Mouse (Mus musculus): ENCODE data around the gene Zfp277.

The Zfp277 gene

DNA sequence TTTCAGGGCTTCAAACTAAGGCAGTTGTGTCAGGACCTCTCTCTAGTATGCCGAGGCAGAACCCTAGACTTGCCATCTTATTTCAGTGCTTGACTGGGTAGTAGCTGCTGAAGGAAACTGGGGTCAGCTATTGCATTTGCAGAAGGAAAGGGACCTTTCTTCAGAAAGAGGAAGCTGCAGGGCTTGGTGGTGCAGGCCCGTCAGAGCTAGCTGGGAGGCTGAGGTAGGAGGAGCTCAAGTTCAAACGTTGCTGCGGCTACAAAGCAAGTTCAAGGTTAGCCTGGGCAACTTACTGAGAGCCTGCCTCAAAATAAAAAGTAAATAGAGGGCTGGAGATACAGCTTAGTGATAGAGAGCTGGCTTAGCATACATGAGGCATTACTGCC is 66.2 kb downstream of the Zfp277 start:
- DNase-seq (ENCODE audit: extremely low spot score, low spot score) = no peak

DNA sequence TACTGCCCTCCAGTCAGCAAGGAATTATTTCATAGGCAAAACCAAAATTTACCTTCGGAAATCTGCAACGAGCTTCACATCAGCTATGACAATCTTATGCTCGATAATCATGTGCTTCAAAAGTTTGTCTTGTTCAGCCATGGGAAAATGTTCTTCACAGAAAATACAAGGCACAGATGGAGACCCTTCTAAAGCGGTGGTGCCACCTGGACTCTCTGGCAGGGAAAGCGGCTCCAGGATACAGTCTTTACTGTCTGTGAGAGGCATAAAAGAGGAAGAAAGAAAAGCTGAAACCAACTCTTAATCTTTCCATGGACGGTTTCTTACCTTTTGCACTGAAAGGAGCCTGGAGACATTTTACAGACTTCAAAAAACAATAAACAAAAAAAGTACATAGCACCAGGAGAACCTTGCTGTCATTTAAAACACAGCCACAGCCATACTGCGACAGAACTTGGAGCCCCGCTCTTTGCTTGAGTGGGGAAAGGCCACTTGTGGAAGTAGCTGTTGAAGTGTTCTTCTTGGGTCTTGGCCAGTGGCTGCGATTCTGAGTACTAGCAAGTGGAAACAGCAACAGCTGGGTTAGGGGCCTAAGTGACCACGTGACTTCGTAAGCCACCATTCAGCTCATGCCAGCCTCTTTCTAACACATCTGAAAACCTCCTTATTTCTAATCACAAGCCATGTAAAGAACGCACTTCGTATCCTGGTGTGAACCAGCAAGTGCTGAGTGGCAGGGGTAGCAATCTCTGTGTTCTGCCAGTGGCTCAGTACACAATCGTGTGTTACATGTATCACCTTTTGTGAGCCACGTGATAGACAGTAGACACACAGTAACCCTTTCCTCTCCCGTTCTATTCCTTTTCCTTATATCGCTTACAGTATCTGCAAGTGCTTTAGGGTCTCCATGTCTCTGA is 66.8 kb downstream of the Zfp277 start:
- DNase-seq (ENCODE audit: extremely low spot score, low spot score) = no peak

DNA sequence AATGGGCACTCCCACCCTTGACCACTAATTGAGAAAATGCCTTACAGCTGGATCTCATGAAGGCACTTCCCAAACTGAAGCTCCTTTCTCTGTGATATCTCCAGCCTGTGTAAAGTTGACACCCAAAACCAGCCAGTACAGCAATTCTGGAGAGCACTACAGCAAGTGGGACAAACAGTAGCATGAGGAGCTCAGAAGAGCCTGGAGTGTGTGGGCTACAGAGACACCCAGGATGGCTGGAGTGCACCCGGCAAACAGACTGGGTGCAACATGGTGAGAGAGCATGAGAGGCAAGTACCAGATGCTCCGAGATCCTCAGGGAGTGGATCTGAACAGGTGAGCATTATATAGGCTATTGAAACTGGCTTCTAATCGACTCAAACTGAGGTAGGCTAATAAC is 93.8 kb downstream of the Zfp277 start:
- DNase-seq (ENCODE audit: extremely low spot score, low spot score) = no peak

DNA sequence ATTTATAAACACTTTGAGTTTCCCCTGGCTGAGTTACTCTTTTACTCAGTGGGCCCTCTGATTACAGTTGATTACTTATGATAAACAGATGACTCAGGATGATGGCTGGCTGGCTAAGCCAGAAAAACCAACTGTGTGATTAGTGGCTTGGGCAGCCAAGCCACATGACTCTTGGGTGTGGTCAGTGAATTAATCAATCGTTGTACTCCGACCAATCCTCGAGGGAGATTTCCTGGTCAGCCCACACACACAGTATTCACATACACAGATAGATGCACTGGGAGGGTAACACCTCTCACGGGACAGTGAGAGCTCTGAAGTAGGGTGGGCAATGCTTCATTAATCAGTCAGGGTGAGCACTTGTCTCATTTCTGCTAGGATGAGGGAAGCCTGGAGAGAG is 97.5 kb downstream of the Zfp277 start:
- DNase-seq (ENCODE audit: extremely low spot score, low spot score) = no peak

DNA sequence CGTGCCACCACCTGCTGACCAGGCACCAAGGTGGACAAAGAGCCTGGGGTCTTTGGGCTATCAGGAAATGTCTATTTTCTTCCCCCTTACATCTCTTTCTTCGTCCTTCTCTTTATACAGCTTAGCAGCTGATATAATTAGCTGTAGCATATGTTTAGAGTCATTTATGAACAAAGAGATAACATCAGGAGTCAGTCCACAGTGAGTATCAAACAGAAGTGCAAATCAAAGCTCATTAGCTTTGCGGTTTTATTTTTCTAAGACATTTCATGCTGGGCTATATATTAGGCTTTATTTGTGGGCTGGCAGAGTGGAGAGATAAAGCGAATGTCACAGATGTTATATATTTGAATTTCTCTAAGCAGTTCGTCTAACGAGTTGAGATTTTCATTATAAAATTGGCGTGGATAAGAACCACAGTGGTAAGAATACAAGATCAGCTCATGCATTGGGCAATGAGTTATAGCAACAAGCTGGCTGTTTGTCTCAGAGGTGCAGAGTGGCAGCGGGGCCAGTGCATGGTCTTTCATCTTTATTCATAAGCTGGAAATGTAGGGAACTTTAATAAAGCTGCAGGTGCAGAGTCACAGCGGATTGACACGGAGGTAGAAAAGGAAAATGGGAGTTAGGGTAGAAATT is 98.5 kb downstream of the Zfp277 start:
- no peak for DNase-seq (ENCODE audit: extremely low spot score, low spot score)

DNA sequence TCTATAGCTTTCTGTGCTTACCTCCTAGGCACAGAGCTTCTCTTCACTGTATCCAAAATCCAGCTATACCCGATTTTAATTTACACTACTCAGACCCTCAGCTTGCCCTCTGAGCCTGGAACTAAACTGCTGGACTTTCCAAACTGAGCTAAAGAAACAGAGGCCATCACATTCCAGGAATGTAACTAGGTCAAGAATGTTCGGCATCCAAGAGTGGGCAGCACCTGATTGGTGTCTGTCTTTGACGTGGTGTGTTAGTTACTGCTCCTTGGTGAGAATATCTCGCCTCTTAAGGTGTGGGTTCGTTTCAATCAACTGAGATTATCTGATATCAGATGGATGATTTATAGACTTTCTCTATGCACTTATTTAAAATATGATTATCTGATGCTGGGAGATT is 104.3 kb downstream of the Zfp277 start:
- no peak for DNase-seq (ENCODE audit: extremely low spot score, low spot score)

DNA sequence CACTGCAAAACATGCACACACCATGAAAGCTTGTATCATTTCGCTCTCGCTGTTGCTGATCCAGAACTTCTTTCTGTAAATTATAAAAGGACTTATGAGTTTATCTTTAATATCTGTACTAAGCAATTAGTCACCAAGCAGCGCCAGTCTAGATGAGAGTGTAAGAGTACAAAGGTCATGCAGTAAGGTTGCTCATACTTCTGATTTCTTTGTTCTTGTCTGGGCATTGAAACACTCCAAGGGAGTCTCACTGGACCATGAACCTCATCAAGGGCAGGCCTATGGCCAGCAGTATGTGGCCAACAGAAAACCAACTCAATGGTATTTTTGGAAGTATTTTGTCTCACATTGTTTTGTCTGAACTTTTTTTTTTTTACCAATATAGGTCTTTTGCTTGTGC is 110.4 kb downstream of the Zfp277 start:
- DNase-seq (ENCODE audit: extremely low spot score, low spot score) = no peak

DNA sequence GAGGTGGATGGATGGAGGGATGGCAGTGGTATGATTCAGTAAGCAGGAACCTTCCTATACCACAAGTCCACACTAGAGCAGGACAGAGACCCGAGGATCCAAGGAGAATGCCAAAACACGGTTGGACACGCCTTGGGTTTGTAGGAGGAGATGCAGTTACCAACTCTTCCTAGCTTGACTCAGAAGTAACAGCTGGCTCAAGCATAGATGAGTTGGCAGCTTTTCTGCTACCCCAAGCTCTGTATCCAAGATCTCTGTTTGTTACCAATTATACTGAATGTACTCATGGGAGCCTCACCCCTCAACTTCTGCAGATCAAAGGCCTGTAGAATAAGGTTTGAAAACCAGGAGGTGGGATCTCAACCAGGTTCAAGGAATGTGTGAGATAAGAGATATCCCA is 114.2 kb downstream of the Zfp277 start:
- DNase-seq (ENCODE audit: extremely low spot score, low spot score) = no peak

DNA sequence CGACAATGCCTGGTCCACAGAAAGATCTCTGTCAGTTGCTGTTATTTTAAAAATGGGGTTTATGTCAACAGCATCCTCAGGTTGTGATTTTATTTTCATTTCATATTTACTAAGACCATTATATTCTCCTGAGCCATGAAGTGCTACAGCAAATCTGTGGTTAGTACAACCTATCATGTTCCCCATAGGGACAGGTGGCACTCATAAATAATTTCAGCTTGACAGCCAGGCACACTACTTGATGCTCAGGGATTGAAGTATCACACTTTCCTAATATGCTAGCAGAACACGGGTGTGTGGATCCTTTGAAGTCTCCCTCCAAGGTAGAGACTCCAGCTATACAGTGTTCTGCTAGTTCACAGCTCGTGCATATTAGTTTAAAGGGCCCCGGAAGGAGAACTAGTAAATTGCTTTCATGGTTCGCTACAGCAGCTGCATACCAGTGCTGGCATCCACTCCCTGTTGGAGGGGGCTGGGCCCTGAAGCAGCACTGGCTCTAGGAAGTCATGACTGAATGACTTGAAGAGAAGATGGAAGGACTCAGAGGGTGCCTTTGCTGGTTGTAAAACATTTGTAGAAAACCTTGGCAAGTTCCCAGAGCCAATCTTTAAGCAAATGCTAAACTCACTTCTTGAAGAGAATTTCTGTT is 118.6 kb downstream of the Zfp277 start:
- DNase-seq (ENCODE audit: extremely low spot score, low spot score) = no peak

DNA sequence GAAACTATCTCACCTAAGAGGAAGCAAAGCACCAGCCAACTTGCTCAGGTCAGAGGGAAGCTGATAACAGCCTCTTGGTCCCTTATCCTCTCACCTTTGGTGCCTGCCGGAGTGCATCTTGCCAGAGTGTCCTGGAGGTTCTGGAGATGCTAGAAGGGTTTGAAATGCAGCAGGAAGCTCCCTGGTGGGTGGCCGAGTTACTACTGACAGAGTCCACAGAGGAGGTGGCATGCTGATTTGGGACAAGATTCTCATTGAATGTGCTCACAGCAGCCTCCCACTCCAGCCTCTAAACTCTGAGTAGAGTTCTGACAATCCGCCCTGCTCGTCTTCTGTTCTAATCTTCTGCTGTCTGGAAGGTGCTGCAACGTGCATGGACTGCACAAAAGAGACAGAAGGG is 120.1 kb downstream of the Zfp277 start:
- DNase-seq (ENCODE audit: extremely low spot score, low spot score) = no peak

DNA sequence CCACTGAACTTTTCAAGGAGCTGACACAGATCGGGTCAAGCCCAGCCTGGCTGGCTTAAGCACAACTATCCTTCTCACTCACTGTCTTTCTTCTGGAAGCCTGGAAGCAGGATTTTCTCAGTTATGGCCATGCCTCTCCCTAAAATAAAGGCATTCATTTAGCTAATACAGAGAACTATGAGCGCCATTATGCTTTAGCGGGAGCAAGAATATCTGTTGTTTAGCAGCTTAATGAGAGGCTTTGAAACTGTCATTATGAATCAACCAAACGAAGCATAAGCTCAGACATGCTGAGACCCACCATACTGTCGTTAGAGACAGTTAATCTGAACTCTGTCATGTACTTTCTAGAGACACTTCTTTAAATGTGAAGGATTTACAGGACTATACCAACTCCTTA is 120.9 kb downstream of the Zfp277 start:
- DNase-seq (ENCODE audit: extremely low spot score, low spot score) = no peak

DNA sequence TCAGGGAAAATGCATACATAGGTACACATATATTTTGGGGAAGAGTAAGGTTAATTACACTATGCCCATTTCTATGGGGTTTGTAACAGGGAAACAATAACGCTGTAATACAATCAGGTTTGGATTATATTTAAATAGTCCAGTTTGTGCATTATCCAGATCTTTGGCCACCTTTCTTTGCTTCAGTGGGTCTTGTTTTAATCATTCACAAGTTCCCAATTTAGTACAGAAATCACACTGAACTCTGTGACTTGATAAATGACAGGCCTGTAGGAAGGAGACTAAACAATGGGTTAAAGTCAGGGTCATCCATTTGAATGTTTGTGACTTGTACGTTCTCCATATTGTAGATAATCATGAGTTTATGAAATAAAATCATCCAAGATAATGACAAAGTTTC is 130.6 kb downstream of the Zfp277 start:
- no peak for DNase-seq (ENCODE audit: extremely low spot score, low spot score)

DNA sequence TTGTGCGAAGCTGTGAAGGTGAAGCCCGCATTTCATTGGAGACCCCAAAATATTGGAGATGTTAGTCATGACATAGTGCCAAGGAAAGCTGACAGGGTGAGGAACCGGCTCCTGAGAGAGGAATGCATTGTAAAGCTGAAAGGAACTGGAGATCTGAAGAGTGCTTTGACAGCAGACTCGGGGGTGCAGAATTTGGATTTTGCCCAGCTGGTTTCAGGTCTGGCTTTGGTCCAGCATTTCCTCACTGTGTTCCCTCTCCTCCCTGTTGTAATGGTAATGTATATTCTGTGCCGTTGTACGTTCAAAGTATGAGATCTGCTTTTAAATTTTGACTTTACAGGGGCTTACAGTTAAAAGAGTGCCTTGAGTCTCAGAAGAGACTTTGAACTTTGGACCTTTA is 141.7 kb downstream of the Zfp277 start:
- no peak for DNase-seq (ENCODE audit: extremely low spot score, low spot score)

DNA sequence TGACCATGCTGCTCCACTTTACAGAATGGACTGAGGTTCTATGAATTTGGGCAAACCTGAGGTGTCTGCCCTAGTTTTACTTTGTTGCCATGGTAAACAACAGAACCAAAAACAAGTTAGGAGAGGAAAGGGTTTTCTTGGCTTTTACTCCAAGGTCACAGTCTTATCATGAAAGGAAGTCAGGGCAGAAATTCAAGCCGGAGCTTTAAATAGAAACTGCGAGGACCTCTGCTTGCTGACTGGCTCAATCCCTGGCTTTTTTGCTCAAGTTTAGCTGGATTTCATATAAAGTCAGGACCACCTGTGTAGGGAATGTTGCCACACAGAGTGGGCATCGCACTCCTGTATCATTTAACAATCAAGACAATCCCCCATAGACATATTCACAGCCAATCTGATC is 147.1 kb downstream of the Zfp277 start:
- DNase-seq (ENCODE audit: extremely low spot score, low spot score) = no peak

DNA sequence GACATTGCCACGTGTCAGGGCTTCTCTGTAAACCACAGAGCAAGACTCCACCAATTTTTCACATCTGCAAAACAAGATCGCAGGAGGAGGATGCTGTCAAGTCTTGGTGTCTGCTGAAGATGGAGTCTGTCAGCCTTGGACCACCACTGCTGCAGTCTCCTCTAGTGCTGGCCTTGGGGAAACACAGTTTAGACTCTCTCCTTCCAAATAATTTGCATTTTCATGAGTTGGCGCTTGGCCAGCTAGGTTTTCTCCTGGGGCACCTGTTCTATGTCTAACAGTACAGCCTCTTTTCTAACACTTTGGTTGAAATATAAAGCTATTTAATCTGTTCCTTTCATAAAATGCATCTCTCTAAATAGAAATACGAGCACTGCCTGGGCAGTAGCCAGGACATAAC is 159.2 kb downstream of the Zfp277 start:
- no peak for DNase-seq (ENCODE audit: extremely low spot score, low spot score)

DNA sequence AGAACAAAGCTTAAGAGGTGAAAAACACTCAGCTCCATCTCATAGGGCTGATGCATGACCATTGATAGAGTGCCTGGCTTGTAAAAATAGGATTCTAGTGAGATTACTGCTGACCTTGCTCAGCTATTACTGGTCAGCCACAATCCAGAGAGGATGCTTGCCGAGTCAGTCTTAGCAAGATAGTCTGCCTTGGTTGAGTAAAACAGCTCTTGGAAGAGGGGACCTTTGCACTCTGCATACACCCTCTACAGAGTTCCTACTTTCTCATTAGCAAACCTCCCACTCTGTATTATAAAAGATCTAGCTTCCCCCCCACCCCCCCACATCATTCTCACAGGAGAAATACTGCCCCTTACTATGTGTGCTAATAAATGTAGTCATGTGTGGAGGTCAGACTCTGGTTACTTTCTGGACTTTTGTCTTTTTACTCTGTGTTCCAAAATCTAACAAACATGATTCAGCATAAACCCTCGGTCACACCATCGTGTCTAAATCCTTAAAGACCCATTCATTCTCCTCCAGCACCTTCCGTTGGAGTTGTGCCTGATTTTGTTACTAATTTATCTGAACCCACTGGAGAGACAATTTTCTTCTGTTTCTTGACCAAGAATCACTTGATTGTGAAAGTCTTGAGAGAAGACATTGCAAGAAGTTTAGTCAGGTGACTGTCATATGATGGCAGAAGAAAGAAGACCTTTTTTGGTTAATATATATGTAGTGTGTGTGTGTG is 164.9 kb downstream of the Zfp277 start:
- DNase-seq (ENCODE audit: extremely low spot score, low spot score) = no peak

DNA sequence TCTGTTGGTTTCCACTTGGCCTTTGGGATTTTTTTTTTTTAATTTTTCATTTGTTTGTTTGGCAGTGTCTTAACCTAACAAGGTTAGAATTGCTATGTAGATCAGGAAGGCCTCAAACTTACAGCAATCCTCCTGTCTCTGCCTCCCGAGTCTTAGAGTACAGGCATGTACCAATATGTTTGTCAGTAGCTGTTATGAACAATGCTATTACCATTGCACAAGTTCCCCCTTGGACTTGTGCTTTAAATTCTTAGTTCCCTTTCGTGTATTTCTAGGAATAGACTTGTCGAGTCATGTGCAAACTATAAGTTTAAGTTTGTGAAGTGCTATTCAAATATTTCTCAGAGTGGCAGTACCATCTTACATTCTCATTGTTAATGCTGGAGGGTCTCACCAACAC is 168.1 kb downstream of the Zfp277 start:
- DNase-seq (ENCODE audit: extremely low spot score, low spot score) = no peak

DNA sequence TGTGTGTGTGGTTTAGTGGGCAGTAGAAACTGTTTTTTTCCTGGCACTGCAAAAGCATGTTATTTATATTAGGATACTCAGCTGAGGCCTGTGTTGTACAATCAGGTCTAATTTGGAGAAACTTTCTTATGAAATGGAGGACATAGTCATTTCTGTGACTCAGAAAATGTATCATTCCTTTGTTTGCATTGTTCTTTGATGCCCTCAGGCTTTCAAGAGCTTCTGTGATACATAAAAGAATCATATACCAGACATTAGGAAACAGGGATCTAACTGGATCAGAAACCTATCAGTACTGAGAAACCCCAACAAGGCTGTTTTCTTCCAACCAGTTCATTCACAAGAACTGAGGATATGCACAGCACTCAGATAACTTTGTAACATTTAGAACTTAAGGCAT is 170.8 kb downstream of the Zfp277 start:
- no peak for DNase-seq (ENCODE audit: extremely low spot score, low spot score)

DNA sequence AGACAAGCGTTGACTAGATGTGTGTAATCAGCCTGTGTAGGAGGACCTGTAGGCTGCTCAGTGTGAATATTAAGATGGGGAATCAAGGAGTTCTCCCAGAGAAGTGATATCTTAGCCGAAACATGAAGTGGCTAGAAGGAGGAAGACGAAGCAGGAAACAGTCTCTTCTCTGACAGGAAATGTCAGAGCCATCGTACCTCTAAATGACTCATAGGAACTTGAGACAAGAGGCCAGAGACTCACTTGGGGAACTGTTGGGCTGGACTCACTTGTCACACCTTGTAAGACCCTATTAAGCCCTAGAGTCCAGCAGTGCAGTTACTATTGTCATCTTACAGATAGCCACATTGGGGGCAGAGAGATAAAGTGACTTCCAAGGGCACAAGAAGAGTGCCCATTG is 172.4 kb downstream of the Zfp277 start:
- DNase-seq (ENCODE audit: extremely low spot score, low spot score) = no peak

DNA sequence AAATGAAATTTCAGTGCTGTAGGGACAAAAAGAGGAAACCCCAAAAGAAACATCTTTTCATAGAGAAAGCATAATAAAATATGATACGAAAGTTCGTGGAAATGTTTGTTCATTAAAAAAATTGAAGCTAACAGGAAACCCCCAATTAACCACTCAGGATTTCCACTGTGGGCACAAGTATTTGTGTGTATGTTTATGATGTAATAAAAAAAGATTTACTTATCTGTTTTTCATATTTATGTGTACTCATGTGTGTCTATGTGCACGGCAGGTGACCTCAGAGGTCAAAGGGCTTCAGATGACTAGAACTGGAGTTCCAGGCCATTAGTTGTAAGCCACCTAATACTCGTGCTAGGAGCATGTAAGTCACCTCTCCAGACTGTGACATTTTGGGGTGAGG is 173.0 kb downstream of the Zfp277 start:
- DNase-seq (ENCODE audit: extremely low spot score, low spot score) = no peak

DNA sequence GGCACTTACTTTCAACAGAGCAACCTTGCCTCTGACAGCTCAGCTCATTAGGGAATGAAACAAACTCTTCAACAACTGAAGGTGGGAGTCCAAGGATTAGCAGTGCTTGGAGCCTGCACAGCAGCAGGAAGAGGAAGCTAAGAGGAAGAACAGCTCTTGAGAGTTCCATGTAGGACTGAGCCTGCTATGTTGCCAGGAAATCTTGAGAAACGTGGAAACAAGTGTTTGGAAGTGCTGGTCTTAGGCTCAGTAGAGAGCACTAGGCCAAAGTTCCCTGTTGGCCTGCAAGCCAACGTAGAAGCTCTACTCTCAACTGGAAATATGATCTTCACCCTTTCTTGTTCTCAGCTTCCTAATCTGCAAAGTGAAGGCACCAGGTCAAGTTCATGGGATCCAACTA is 177.4 kb downstream of the Zfp277 start:
- DNase-seq (ENCODE audit: extremely low spot score, low spot score) = no peak

Measured in neural tube, embryonic 10.5 days (tissue).